Mouse (Mus musculus) stomach, embryonic 15.5 days (tissue): ENCODE results near the gene Slc24a2. TPM values are rescaled to one million over a fixed set of nuclear protein-coding genes. Genes with fewer than 3 reads are reported as not detected.

Experiments
- ATAC-seq: fragments of 200-750 bp; cut with Nextera tagmentation; 2 replicates; pipeline ENCODE4 v1.8.0; 2017; ENCODE audit warnings: low read depth, moderate number of reproducible peaks, moderate TSS enrichment; ENCODE audit not compliant: insufficient read depth, low FRiP score
- H3K27ac ChIP-seq: fragments of 300-500 bp; sonication (generic); 2 replicates; pipeline ENCODE4 v1.5.1; 2015; ENCODE audit warnings: mild to moderate bottlenecking, inconsistent platforms
- H3K27me3 ChIP-seq: fragments of 300-500 bp; sonication (generic); replicated peaks from 2 replicates; pipeline ENCODE4 v1.6.1; 2015; ENCODE audit warnings: inconsistent platforms
- H3K36me3 ChIP-seq: fragments of 300-500 bp; sonication (generic); 2 replicates; pipeline ENCODE4 v1.6.1; 2015; ENCODE audit warnings: inconsistent platforms
- H3K4me1 ChIP-seq: fragments of 300-500 bp; sonication (generic); 2 replicates; pipeline ENCODE4 v1.6.1; 2015; ENCODE audit warnings: inconsistent platforms
- H3K4me2 ChIP-seq: fragments of 300-500 bp; sonication (generic); 2 replicates; pipeline ENCODE4 v1.6.1; 2015; ENCODE audit warnings: mild to moderate bottlenecking, inconsistent platforms
- H3K4me3 ChIP-seq: fragments of 300-500 bp; sonication (generic); replicated peaks from 2 replicates; pipeline ENCODE4 v1.5.1; 2015; ENCODE audit warnings: inconsistent platforms
- H3K9ac ChIP-seq: fragments of 300-500 bp; sonication (generic); 2 replicates; pipeline ENCODE4 v1.6.1; 2015; ENCODE audit warnings: inconsistent platforms
- H3K9me3 ChIP-seq: fragments of 300-500 bp; sonication (generic); 2 replicates; pipeline ENCODE4 v1.6.1; 2016; ENCODE audit warnings: inconsistent platforms
- WGBS: fragments of 180-500 bp; shearing (Covaris S2); methylation state at CpG from one replicate; pipeline ENCODE4 v1.1.7; 2015; 5-methylcytosine and 5-hydroxymethylcytosine counted together
- polyA plus RNA-seq: library from polyadenylated mRNA; unstranded; fragments of >200 nt; fragmentation: Nextera tagmentation; extraction: Ambion mirVana; gene quantifications from 2 replicates; pipeline ENCODE4 v1.2.1, GENCODE M21; 2015

Slc24a2 gene
- polyA plus RNA-seq, 1 experiment from 2014 or later = 0.10 TPM

GRCm38 (mm10) chr4:86936217-86936616, 294.1 kb downstream of the Slc24a2 start:
- Histone ChIP-seq H3K4me1 (no peaks in the 10 kb centered on the region), H3K27ac (no peak overlapping the region), H3K9me3 (no peaks in the 10 kb centered on the region), H3K4me2 (no peak overlapping the region), H3K9ac (no peak overlapping the region), H3K36me3 (no peaks in the 10 kb centered on the region), H3K27me3 (no peaks in the 10 kb centered on the region), H3K4me3 (no peak overlapping the region)
- ATAC-seq = no peak
- 92% methylated on average over 9 of the region's 9 CpGs for WGBS
